Mouse (Mus musculus) left cerebral cortex, postnatal 4 days (tissue): Measurements from ENCODE around the gene Irf1. TPM values are rescaled to one million over a fixed set of nuclear protein-coding genes. Genes with fewer than 3 reads are reported as not detected.

Source experiments
- DNase-seq: peaks from one replicate; pipeline ENCODE4 v3.0.0-alpha.2; 2022
- intact Hi-C: fragments of 180-260 bp; cut with DNase I; formaldehyde crosslinking; loops from one replicate; pipeline ENCODE4 v1.15.1; 2025
- microRNA-seq: library from miRNA; unstranded; fragments of <30 nt; microRNA quantifications from one replicate; pipeline ENCODE4 v1.2.0, GENCODE M21; 2022
- total RNA-seq, 2 experiments: library from RNA; stranded (reverse); gene quantifications; 2 replicates each; pipeline ENCODE4 v1.2.3; 2021

The Irf1 gene
- total RNA-seq, 2 experiments from 2014 or later, result 2.9 to 4.2 TPM

DNA sequence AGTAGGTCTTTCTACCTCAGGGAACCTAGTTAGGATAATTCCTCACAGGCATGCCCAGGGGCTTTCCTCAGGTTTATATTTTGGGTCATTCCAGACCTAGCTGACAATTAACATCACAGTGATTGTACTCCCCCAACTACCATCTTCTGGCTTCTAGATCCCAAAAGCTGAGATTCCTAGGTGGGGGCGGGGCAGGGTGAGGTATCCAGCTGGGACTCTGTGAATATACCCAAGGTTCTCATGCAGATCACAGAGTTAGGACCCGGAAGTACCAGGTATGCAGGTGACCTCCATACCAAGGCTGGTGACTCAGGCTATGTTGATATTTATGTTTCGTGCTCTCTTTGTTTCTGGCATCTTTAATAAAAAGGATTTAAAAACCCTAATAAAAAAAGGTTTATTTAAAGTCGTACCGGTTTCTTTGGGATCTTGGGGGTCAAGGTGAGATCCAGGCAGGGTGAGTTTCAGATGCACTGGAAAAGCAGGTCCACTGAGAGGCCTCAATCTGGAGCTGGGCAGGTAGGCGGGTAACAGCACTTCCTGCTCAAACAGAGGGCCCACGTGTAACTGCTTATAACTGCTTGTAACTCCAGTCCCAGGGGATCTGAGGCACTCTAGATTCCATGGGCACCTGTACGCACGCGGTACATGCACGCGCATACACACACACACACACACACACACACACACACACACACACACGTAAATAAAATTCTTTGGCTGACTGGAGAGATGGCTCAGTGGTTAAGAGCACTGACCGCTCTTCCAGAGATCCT lies 34.9 kb downstream of the Irf1 start:
- DNase-seq, result no peak
- intact Hi-C loops, result no loop called here

DNA sequence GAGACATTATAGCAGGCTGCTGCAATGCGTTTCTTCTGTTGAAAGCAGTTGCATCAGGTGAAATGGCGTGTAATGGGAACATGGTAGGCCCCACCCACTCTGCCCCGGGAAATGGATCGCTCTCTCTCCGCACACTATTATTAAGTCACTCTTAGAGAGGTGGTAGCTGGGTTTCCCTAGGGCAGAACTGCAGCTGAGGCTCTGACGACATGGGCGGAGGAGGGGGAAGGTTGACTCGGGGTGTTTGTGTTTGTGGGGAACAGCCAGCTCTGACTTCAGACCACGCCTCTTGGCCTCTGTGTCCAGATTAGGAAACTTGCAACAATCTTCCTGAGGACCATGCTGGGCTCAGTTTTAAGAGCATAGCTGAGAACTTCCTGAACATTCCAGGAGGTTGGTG lies 36.0 kb downstream of the Irf1 start:
- DNase-seq, result no peak
- intact Hi-C loops, result no loop called here

DNA sequence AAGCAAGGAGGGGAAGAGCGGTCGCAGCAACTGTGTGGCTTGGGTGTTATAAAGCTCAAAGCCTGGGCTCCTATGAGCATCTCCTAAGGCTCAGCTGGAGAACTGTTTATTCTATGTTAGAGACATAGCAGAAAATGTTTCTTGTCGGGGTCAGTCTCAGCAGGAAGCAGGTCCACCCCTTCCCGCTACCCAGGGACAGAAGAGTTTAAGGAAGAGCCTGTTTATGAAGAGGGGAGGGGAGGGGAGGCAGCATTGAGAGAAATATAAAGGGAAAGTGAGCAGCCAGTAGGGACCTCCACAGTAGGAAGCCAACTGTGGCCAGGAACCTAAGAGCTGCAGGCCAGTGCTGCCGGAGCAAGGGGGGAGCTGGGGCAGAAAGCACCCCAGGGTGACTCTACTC lies 39.5 kb downstream of the Irf1 start:
- no peak for DNase-seq
- intact Hi-C loops, result no loop called here

- intact Hi-C loops, result no loop called here
- no peak for DNase-seq
Measured at GRCm38 (mm10) chr11:53810156-53810555, 40.3 kb downstream of the Irf1 start.

DNA sequence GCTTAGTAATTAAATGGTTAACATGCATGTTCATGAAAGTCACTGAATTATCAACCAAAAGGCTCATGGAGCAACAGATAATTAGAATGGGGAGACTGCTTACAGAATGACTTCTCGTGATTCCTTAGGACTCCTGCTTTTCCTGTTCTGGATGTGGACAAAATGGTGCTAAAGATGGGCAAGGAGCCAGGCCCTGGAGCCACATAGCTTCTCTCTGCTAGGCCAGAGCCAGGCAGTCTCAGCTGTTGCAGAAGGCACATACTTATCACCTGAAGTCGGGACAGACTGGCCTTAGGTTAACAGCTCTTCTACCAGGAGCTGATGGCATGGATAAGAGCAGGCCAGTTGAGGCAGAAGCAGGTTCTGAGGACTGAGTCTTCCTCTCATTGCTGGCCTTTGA lies 40.9 kb downstream of the Irf1 start:
- DNase-seq, result no peak
- intact Hi-C loops, result no loop called here

GRCm38 (mm10) chr11:53811312-53811711 lies 41.5 kb downstream of the Irf1 start:
- intact Hi-C loops, result no loop called here
- DNase-seq, result no peak

DNA sequence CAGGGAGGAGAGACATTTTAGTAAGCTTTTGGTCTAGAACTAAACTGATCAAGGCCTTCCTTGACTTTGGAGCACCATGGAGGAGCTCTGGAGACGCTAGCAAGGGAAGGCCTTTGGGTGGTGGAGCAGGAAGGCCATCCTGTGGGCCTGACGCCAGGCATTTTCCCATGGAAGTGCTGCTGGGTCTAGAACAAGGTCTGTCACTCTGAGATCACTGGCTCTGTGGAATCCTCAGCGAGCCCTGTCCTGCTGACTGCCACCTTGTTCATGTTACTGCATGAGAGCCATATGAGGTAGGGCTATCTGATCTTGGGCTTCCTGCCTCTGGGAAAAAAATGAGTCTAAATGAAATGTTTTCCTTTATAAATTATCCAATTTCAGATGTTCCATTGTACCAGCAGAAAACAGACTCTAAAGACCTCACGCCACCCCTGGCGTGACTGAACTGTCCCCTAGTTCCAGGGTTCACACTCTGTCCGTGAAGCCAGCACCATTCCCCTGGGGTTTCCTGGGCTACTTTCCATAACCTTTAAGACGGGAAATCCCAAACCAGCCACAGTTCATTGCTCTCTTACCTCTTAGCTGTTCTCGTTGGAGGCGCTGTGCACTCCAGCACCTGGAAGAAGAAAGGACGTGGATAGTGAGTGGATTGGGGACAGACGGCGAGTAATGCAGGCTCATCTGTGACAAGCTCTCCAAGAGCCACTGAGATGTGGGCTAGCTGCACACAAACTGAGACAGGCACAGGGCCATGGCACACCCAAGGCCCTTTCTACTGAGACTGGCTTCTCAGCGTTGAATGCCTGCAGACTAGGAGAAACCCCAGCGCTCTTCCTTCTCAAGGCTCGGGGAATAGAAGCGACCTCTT lies 43.4 kb downstream of the Irf1 start:
- intact Hi-C loops, result no loop called here
- DNase-seq, result no peak

GRCm38 (mm10) chr11:53814810-53815209 lies 45.0 kb downstream of the Irf1 start:
- intact Hi-C loops, result no loop called here
- DNase-seq, result no peak

DNA sequence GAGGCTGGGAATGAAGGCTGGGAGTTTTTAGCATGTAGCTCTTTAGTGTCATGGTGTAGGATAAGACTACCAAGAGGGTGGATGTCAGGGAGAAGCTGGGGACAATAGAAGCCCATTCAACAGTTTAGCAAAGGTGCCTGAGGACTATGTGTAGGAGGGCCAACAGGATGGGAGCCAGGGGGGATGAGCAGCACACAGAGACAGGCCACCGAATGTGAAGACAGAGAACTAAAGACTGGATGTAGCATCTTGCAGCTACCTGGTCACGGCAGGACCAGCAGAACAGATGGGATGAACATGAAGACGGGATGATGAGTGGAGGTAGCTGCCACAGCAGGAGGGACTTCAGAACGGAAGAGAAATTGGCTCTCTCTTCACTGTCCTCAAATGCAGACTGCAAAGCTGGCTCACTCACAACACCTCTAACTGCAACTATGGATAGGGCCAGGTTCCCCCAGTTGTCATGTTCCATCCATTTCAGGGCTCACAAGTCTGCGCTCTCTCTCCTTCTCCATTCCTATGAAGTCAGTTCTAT lies 47.1 kb downstream of the Irf1 start:
- DNase-seq, result no peak
- intact Hi-C loops, result no loop called here

DNA sequence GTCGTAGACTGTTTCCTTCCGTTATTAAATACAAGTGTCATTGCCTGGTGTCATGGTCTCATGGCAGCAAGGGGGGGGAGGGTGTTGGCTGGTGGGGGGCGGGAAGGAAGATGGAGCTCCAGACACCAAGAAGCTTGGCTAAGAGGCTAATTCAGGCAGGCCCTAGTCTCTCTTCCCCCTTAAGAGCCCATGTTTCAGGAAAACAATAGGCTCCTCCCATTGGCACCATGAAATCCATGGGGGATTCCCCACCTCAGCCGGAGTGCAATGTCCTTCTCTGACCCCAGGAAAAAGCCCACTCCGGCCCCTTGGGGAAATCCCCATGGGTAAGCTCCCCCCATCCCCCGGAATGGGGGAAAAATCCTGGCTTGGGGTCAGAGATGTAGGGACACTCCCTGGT lies 49.0 kb downstream of the Irf1 start:
- intact Hi-C loops, result no loop called here
- DNase-seq, result no peak

- intact Hi-C loops, result no loop called here
- no peak for DNase-seq
Measured at GRCm38 (mm10) chr11:53819511-53819910, 49.7 kb downstream of the Irf1 start.

GRCm38 (mm10) chr11:53820516-53821170 lies 50.8 kb downstream of the Irf1 start:
- no peak for DNase-seq

DNA sequence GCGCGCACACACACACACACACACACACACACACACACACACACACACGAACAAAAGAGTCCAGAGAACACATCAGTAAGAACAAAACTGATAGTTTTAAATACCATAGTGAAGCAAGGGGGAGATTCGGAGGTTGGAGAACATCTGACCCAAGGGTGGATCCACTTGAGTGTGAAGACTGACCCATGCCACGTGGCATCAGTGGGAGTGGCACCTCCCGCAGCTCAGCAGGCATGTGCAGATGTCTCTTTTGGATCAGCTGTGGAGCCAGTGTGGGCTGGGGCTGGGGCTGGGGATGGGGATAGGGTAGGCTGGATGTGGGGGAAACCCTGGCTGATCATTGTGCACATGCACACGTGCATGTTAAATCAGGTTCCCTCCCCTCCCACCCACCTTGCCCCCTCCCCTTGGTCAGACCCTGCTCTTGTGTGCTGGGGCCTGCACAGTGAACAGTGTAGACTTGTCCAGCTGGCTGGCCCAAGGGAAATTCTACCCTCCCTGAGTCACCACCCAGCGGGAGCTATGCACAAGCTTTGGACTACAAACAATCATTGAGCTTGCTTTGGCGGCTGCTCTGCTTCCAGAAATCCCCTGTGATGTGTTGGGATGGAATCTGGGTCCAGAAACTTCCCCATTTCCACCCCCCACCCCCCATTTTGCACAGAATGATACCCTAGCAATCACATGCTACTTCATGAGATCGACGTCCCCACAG lies 51.6 kb downstream of the Irf1 start:
- DNase-seq, result no peak
- intact Hi-C loops, result no loop called here

More at GRCm38 (mm10) chr11:53820516-53821170, 50.8 kb downstream of the Irf1 start:
- intact Hi-C loops, result no loop called here

DNA sequence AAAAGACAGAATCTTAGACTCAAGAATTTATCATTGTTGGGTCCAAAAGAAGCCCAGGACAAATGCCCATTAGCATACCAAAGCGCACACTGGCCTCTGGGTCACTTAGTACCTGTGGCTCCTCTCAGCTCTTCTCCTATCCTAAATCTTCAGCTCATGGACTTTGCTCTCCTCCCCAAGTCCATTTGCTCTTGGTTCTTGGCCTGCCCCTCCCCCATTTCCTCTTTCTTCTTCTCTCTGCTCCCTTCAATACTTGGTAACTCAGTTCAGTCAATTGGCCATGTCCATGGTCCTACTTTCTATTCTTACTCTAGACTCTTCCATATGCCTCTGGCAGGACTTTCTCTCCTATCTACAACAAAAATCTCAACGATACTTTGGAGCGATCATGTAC lies 52.1 kb downstream of the Irf1 start:
- intact Hi-C loops, result no loop called here

DNA sequence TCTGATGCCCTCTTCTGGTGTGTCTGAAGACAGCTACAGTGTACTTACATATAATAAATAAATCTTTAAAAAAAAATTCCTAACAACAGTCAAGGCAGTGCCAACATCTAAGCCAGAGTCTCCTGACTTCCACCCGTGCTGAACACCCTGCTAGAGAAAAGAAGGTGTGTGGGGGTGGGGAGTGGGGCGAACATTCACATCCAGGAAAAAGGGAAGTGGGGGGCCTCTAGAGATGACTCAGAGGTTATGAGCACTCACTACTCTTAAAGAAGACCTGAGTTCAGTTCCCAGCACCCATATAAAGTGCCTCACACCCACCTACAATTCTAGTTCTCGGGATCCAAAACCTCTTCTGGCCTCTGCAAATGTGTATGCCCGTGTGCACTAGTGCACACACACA lies 55.6 kb downstream of the Irf1 start:
- intact Hi-C loops, result no loop called here
- no peak for DNase-seq

More for the DNA sequence above, 52.1 kb downstream of the Irf1 start:
- DNase-seq, result no peak

Small RNA genes within 50 kb of the gene (microRNA-seq; reads per million reads assigned to microRNA genes)
- gene Mir7671, result not detected

Other genes starting within 250 kb of the Irf1 start
- 100 to 1,000 TPM; 169 to 171 TPM for gene Kif3a, start 202.6 kb upstream of the Irf1 start, total RNA-seq
- gene Il4, start 151.3 kb upstream of the Irf1 start, total RNA-seq, result not detected
- gene Il13, start 135.3 kb upstream of the Irf1 start, total RNA-seq, result not detected
- 10 to 100 TPM; 10.1 to 11.3 TPM for gene Rad50, start 62.7 kb upstream of the Irf1 start, total RNA-seq
- not detected for gene Il5, start 49.2 kb upstream of the Irf1 start, total RNA-seq
- not detected for gene Gm17334, start 3.2 kb downstream of the Irf1 start, total RNA-seq
- gene Gm12216, start 89.2 kb downstream of the Irf1 start, total RNA-seq, result 1 to 10 TPM; 1.1 to 1.3 TPM
- gene Slc22a5, start 121.6 kb downstream of the Irf1 start, total RNA-seq, result 10 to 100 TPM; 17.2 to 19.6 TPM
- 1 to 10 TPM; 4.1 to 5.7 TPM for gene Slc22a21, start 210.3 kb downstream of the Irf1 start, total RNA-seq